Mouse (Mus musculus): Measurements from ENCODE around the gene Dsn1. TPM values are rescaled to one million over a fixed set of nuclear protein-coding genes. Genes with fewer than 3 reads are reported as not detected.
A peak's percentile ranks its signal among the peaks of the same experiment; 100 is the strongest.

Dsn1 gene
- polyA plus RNA-seq, 1 experiment from 2014 or later: 36.5 TPM

GRCm38 (mm10) chr2:157016529-157017270 lies 9.7 kb upstream of the Dsn1 start:
- no peaks in the 10 kb centered on the region for H3K9me3 ChIP-seq (replicated peaks)

GRCm38 (mm10) chr2:157012341-157012740 lies 5.4 kb upstream of the Dsn1 start:
- Histone ChIP-seq H3K9me3 (replicated peaks) (no peaks in the 10 kb centered on the region), H3K36me3 (peaks cover 38% of the 10 kb centered on the region), H3K27ac (no peak overlapping the region), H3K4me3 (no peak overlapping the region), H3K9ac (no peak overlapping the region), H3K27me3 (no peaks in the 10 kb centered on the region), H3K4me2 (replicated peaks) (no peak overlapping the region), H3K4me1 (peaks cover 10% of the 10 kb centered on the region)
- WGBS: 95% methylated on average over 6 of the region's 6 CpGs
- ATAC-seq (ENCODE audit: low FRiP score): no peak

More at GRCm38 (mm10) chr2:157016529-157017270, 9.7 kb upstream of the Dsn1 start:
- ATAC-seq (ENCODE audit: low FRiP score): no peak
- H3K4me2 ChIP-seq (replicated peaks): no peak overlapping the region
- WGBS: 88% methylated on average over 18 of the region's 18 CpGs
- no peak overlapping the region for H3K9ac ChIP-seq
- H3K4me3 ChIP-seq: no peak overlapping the region
- no peak overlapping the region for H3K27ac ChIP-seq
- no peaks in the 10 kb centered on the region for H3K27me3 ChIP-seq
- H3K4me1 ChIP-seq: no peaks in the 10 kb centered on the region
- peaks cover 82% of the 10 kb centered on the region for H3K36me3 ChIP-seq

- peaks cover 22% of the 10 kb centered on the region for H3K36me3 ChIP-seq
- no peaks in the 10 kb centered on the region for H3K27me3 ChIP-seq
- 0 out of 2 replicates have a peak overlapping the region, but pooled peaks have one; percentile 6 for H3K27ac ChIP-seq
- H3K9ac ChIP-seq: no peak overlapping the region
- no peak overlapping the region for H3K4me2 ChIP-seq (replicated peaks)
- H3K4me1 ChIP-seq: peaks cover 21% of the 10 kb centered on the region
- ATAC-seq (ENCODE audit: low FRiP score): no peak
- no peak overlapping the region for H3K4me3 ChIP-seq
- H3K9me3 ChIP-seq (replicated peaks): no peaks in the 10 kb centered on the region
- 56% methylated on average over 10 of the region's 11 CpGs for WGBS
Measured at GRCm38 (mm10) chr2:157010634-157011310, 3.8 kb upstream of the Dsn1 start.

- Histone ChIP-seq H3K36me3 (peaks cover 16% of the 10 kb centered on the region), H3K4me3 (no peak overlapping the region), H3K27ac (0 out of 2 replicates have a peak overlapping the region, but pooled peaks have one; percentile 6), H3K27me3 (no peaks in the 10 kb centered on the region), H3K9me3 (replicated peaks) (no peaks in the 10 kb centered on the region), H3K4me2 (replicated peaks) (no peak overlapping the region), H3K9ac (no peak overlapping the region), H3K4me1 (peaks cover 23% of the 10 kb centered on the region)
- ATAC-seq (ENCODE audit: low FRiP score): no peak
Measured at GRCm38 (mm10) chr2:157010121-157010520, 3.2 kb upstream of the Dsn1 start.

GRCm38 (mm10) chr2:157008509-157008908 lies 1.6 kb upstream of the Dsn1 start:
- no peaks in the 10 kb centered on the region for H3K9me3 ChIP-seq (replicated peaks)
- no peak for ATAC-seq (ENCODE audit: low FRiP score)

GRCm38 (mm10) chr2:157007234-157007596 lies 261 bp upstream of the Dsn1 start:
- 0 out of 2 replicates have a peak, but pooled peaks cover 18% of the 10 kb centered on the region for H3K36me3 ChIP-seq
- WGBS: 30% methylated on average over 5 of the region's 5 CpGs
- peak overlapping the region; percentile 75 for H3K9ac ChIP-seq
- peak overlapping the region; percentile 73 for H3K27ac ChIP-seq
- peak; percentile 43 for ATAC-seq (ENCODE audit: low FRiP score)
- H3K27me3 ChIP-seq: no peaks in the 10 kb centered on the region
- H3K4me2 ChIP-seq (replicated peaks): peak overlapping the region; percentile 98
- H3K4me3 ChIP-seq: peak overlapping the region; percentile 66
- H3K4me1 ChIP-seq: peaks cover 23% of the 10 kb centered on the region
- no peaks in the 10 kb centered on the region for H3K9me3 ChIP-seq (replicated peaks)

More at GRCm38 (mm10) chr2:157008509-157008908, 1.6 kb upstream of the Dsn1 start:
- H3K27me3 ChIP-seq: no peaks in the 10 kb centered on the region
- peaks cover 23% of the 10 kb centered on the region for H3K4me1 ChIP-seq
- no peak overlapping the region for H3K4me3 ChIP-seq
- H3K27ac ChIP-seq: no peak overlapping the region
- H3K9ac ChIP-seq: no peak overlapping the region
- 0 out of 2 replicates have a peak, but pooled peaks cover 14% of the 10 kb centered on the region for H3K36me3 ChIP-seq
- H3K4me2 ChIP-seq (replicated peaks): no peak overlapping the region

- H3K4me2 ChIP-seq (replicated peaks): no peak overlapping the region
- no peak for ATAC-seq (ENCODE audit: low FRiP score)
- no peaks in the 10 kb centered on the region for H3K9me3 ChIP-seq (replicated peaks)
- no peak overlapping the region for H3K9ac ChIP-seq
- H3K4me1 ChIP-seq: peaks cover 13% of the 10 kb centered on the region
- no peaks in the 10 kb centered on the region for H3K27me3 ChIP-seq
- H3K27ac ChIP-seq: no peak overlapping the region
- H3K36me3 ChIP-seq: peaks cover 22% of the 10 kb centered on the region
- 92% methylated on average over 4 of the region's 4 CpGs for WGBS
- no peak overlapping the region for H3K4me3 ChIP-seq
Measured at GRCm38 (mm10) chr2:157002321-157002720, 4.6 kb downstream of the Dsn1 start.

- Histone ChIP-seq H3K27ac (no peak overlapping the region), H3K36me3 (peaks cover 21% of the 10 kb centered on the region), H3K27me3 (no peaks in the 10 kb centered on the region), H3K4me2 (replicated peaks) (no peak overlapping the region), H3K9ac (no peak overlapping the region), H3K4me3 (no peak overlapping the region), H3K4me1 (no peaks in the 10 kb centered on the region), H3K9me3 (replicated peaks) (no peaks in the 10 kb centered on the region)
- WGBS: 93% methylated on average over 5 of the region's 5 CpGs
- no peak for ATAC-seq (ENCODE audit: low FRiP score)
Measured at GRCm38 (mm10) chr2:156998263-156998662, 8.7 kb downstream of the Dsn1 start.

GRCm38 (mm10) chr2:156996576-156996975 lies 10.4 kb downstream of the Dsn1 start:
- ATAC-seq (ENCODE audit: low FRiP score): no peak
- WGBS: 65% methylated on average over 6 of the region's 6 CpGs
- Histone ChIP-seq H3K27ac (no peak overlapping the region), H3K9me3 (replicated peaks) (no peaks in the 10 kb centered on the region), H3K9ac (no peak overlapping the region), H3K27me3 (no peaks in the 10 kb centered on the region), H3K4me3 (no peak overlapping the region), H3K4me2 (replicated peaks) (no peak overlapping the region), H3K36me3 (peaks cover 19% of the 10 kb centered on the region), H3K4me1 (no peaks in the 10 kb centered on the region)

GRCm38 (mm10) chr2:156991470-156992319 lies 15.3 kb downstream of the Dsn1 start, which contains the start of gene Ndrg3:
Gene Ndrg3 (minus strand): TSS chr2:156992056.
- H3K27me3 ChIP-seq: no peaks in the 10 kb centered on the region

GRCm38 (mm10) chr2:156990727-156991431 lies 16.1 kb downstream of the Dsn1 start:
- Histone ChIP-seq H3K36me3 (0 out of 2 replicates have a peak, but pooled peaks cover 3% of the 10 kb centered on the region), H3K4me3 (peak overlapping the region; percentile 89), H3K27me3 (no peaks in the 10 kb centered on the region), H3K4me1 (peaks cover 8% of the 10 kb centered on the region), H3K9me3 (replicated peaks) (no peaks in the 10 kb centered on the region), H3K27ac (no peak overlapping the region), H3K4me2 (replicated peaks) (peak overlapping the region; percentile 91), H3K9ac (peak overlapping the region; percentile 88)
- 3% methylated on average over 16 of the region's 16 CpGs for WGBS
- ATAC-seq (ENCODE audit: low FRiP score): no peak; the same call in 1 of the 2 replicates

More at GRCm38 (mm10) chr2:156991470-156992319, 15.3 kb downstream of the Dsn1 start, which contains the start of gene Ndrg3:
- Histone ChIP-seq H3K9ac (peak within 1 kb of the TSS; percentile 88), H3K36me3 (peaks cover 8% of the 10 kb centered on the region), H3K9me3 (replicated peaks) (no peaks in the 10 kb centered on the region), H3K27ac (peak within 1 kb of the TSS; percentile 81), H3K4me2 (replicated peaks) (peak within 1 kb of the TSS; percentile 91), H3K4me1 (peaks cover 8% of the 10 kb centered on the region), H3K4me3 (peak within 1 kb of the TSS; percentile 89)
- WGBS: under 1% methylated on average over 66 of the region's 66 CpGs
- ATAC-seq (ENCODE audit: low FRiP score): peak; percentile 95

Measured in hindbrain, embryonic 12.5 days (tissue).